Mouse (Mus musculus) kidney, embryonic 15.5 days (tissue): ENCODE measurements at regions not wholly inside any gene's neighbourhood (a gene's known extent, or its start where the extent isn't known, plus 50 kb on each side); places are given as distances from the start of the nearest gene placed in this dataset.

ENCODE experiments used
- ATAC-seq: fragments of 200-750 bp; cut with Nextera tagmentation; replicated peaks from 2 replicates; pipeline ENCODE4 v1.8.0; 2017; ENCODE audit warnings: moderate TSS enrichment; ENCODE audit not compliant: low FRiP score
- H3K27ac ChIP-seq: fragments of 300-500 bp; sonication (generic); 2 replicates; pipeline ENCODE4 v1.5.1; 2015; ENCODE audit warnings: mild to moderate bottlenecking, inconsistent platforms
- H3K27me3 ChIP-seq: fragments of 300-500 bp; sonication (generic); 2 replicates; pipeline ENCODE4 v1.6.1; 2015; ENCODE audit warnings: inconsistent platforms
- H3K36me3 ChIP-seq: fragments of 300-500 bp; sonication (generic); 2 replicates; pipeline ENCODE4 v1.6.1; 2015; ENCODE audit warnings: inconsistent platforms
- H3K4me1 ChIP-seq: fragments of 300-500 bp; sonication (generic); 2 replicates; pipeline ENCODE4 v1.6.1; 2015; ENCODE audit warnings: inconsistent platforms
- H3K4me2 ChIP-seq: fragments of 300-500 bp; sonication (generic); 2 replicates; pipeline ENCODE4 v1.6.1; 2015; ENCODE audit warnings: moderate library complexity, mild to moderate bottlenecking, inconsistent platforms
- H3K4me3 ChIP-seq: fragments of 300-500 bp; sonication (generic); replicated peaks from 2 replicates; pipeline ENCODE4 v1.5.1; 2015; ENCODE audit warnings: mild to moderate bottlenecking, inconsistent platforms
- H3K9ac ChIP-seq: fragments of 300-500 bp; sonication (generic); 2 replicates; pipeline ENCODE4 v1.6.1; 2015; ENCODE audit warnings: mild to moderate bottlenecking, inconsistent platforms
- H3K9me3 ChIP-seq: fragments of 300-500 bp; sonication (generic); replicated peaks from 2 replicates; pipeline ENCODE4 v1.6.1; 2016; ENCODE audit warnings: inconsistent platforms
- WGBS: fragments of 180-500 bp; shearing (Covaris S2); methylation state at CpG from one replicate; pipeline ENCODE4 v1.1.7; 2015; ENCODE audit warnings: mixed read lengths; 5-methylcytosine and 5-hydroxymethylcytosine counted together

GRCm38 (mm10) chr15:6014982-6015381, 284.6 kb upstream of the Dab2 start:
- Histone ChIP-seq H3K4me2 (no peak overlapping the region), H3K4me3 (no peak overlapping the region), H3K36me3 (no peaks in the 10 kb centered on the region), H3K9me3 (no peaks in the 10 kb centered on the region), H3K4me1 (no peaks in the 10 kb centered on the region), H3K27me3 (no peaks in the 10 kb centered on the region), H3K27ac (no peak overlapping the region), H3K9ac (no peak overlapping the region)
- 61% methylated on average over 1 of the region's 1 CpGs for WGBS
- ATAC-seq = no peak

GRCm38 (mm10) chr15:6016637-6017049, 282.9 kb upstream of the Dab2 start:
- no peaks in the 10 kb centered on the region for H3K36me3 ChIP-seq
- H3K9me3 ChIP-seq = no peaks in the 10 kb centered on the region
- H3K27ac ChIP-seq = no peak overlapping the region
- no peak overlapping the region for H3K9ac ChIP-seq
- no peak overlapping the region for H3K4me3 ChIP-seq
- H3K4me1 ChIP-seq = no peaks in the 10 kb centered on the region
- WGBS = 63% methylated on average over 5 of the region's 5 CpGs
- no peak for ATAC-seq
- no peaks in the 10 kb centered on the region for H3K27me3 ChIP-seq
- no peak overlapping the region for H3K4me2 ChIP-seq

GRCm38 (mm10) chr15:6025543-6025942, 274.0 kb upstream of the Dab2 start:
- H3K36me3 ChIP-seq = no peaks in the 10 kb centered on the region
- H3K4me3 ChIP-seq = no peak overlapping the region
- H3K4me1 ChIP-seq = no peaks in the 10 kb centered on the region
- H3K27me3 ChIP-seq = no peaks in the 10 kb centered on the region
- H3K9me3 ChIP-seq = no peaks in the 10 kb centered on the region
- H3K9ac ChIP-seq = no peak overlapping the region
- H3K4me2 ChIP-seq = no peak overlapping the region
- whole genome bisulfite sequencing = 24% methylated on average over 4 of the region's 4 CpGs
- H3K27ac ChIP-seq = no peak overlapping the region
- no peak for ATAC-seq

GRCm38 (mm10) chr15:6029214-6029613, 270.4 kb upstream of the Dab2 start:
- H3K9ac ChIP-seq = no peak overlapping the region
- H3K4me3 ChIP-seq = no peak overlapping the region
- H3K36me3 ChIP-seq = no peaks in the 10 kb centered on the region
- H3K27ac ChIP-seq = no peak overlapping the region
- 95% methylated on average over 1 of the region's 1 CpGs for WGBS
- no peaks in the 10 kb centered on the region for H3K4me1 ChIP-seq
- H3K27me3 ChIP-seq = no peaks in the 10 kb centered on the region
- no peak for ATAC-seq
- H3K9me3 ChIP-seq = no peaks in the 10 kb centered on the region
- no peak overlapping the region for H3K4me2 ChIP-seq

GRCm38 (mm10) chr15:6030396-6030795, 269.2 kb upstream of the Dab2 start:
- H3K36me3 ChIP-seq = no peaks in the 10 kb centered on the region
- H3K4me2 ChIP-seq = no peak overlapping the region
- ATAC-seq = no peak
- H3K9ac ChIP-seq = no peak overlapping the region
- no peaks in the 10 kb centered on the region for H3K27me3 ChIP-seq
- no peaks in the 10 kb centered on the region for H3K9me3 ChIP-seq
- H3K4me1 ChIP-seq = no peaks in the 10 kb centered on the region
- WGBS = 78% methylated on average over 5 of the region's 5 CpGs
- no peak overlapping the region for H3K4me3 ChIP-seq
- H3K27ac ChIP-seq = no peak overlapping the region

- WGBS = 88% methylated on average over 4 of the region's 4 CpGs
- H3K4me3 ChIP-seq = no peak overlapping the region
Measured at GRCm38 (mm10) chr15:6034156-6034555, 265.4 kb upstream of the Dab2 start.

GRCm38 (mm10) chr15:6044511-6045256, 254.9 kb upstream of the Dab2 start:
- H3K27me3 ChIP-seq = no peaks in the 10 kb centered on the region

More at GRCm38 (mm10) chr15:6034156-6034555, 265.4 kb upstream of the Dab2 start:
- no peak overlapping the region for H3K27ac ChIP-seq
- no peak overlapping the region for H3K4me2 ChIP-seq
- H3K4me1 ChIP-seq = no peaks in the 10 kb centered on the region
- no peaks in the 10 kb centered on the region for H3K9me3 ChIP-seq
- H3K27me3 ChIP-seq = no peaks in the 10 kb centered on the region
- H3K36me3 ChIP-seq = no peaks in the 10 kb centered on the region
- no peak for ATAC-seq
- no peak overlapping the region for H3K9ac ChIP-seq

GRCm38 (mm10) chr15:6055703-6056102, 243.9 kb upstream of the Dab2 start:
- 89% methylated on average over 3 of the region's 3 CpGs for WGBS

More at GRCm38 (mm10) chr15:6044511-6045256, 254.9 kb upstream of the Dab2 start:
- Histone ChIP-seq H3K9ac (no peak overlapping the region), H3K4me2 (peak overlapping the region; percentile 23; the same call in 1 of the 2 replicates), H3K9me3 (no peaks in the 10 kb centered on the region), H3K4me1 (no peaks in the 10 kb centered on the region), H3K27ac (peak overlapping the region; percentile 54; the same call in 1 of the 2 replicates), H3K36me3 (no peaks in the 10 kb centered on the region), H3K4me3 (no peak overlapping the region)
- ATAC-seq = peak; percentile 66; the same call in 1 of the 2 replicates
- WGBS = 41% methylated on average over 10 of the region's 10 CpGs

GRCm38 (mm10) chr15:6056887-6057626, 242.5 kb upstream of the Dab2 start:
- Histone ChIP-seq H3K4me1 (0 out of 2 replicates have a peak, but pooled peaks cover 5% of the 10 kb centered on the region), H3K9me3 (no peaks in the 10 kb centered on the region), H3K27me3 (no peaks in the 10 kb centered on the region), H3K27ac (no peak overlapping the region), H3K4me3 (no peak overlapping the region), H3K9ac (no peak overlapping the region), H3K36me3 (no peaks in the 10 kb centered on the region), H3K4me2 (peak overlapping the region; percentile 23; the same call in 1 of the 2 replicates)
- ATAC-seq = no peak
- 47% methylated on average over 11 of the region's 11 CpGs for WGBS

More at GRCm38 (mm10) chr15:6055703-6056102, 243.9 kb upstream of the Dab2 start:
- H3K4me2 ChIP-seq = no peak overlapping the region
- ATAC-seq = no peak
- no peaks in the 10 kb centered on the region for H3K36me3 ChIP-seq
- no peak overlapping the region for H3K9ac ChIP-seq
- no peaks in the 10 kb centered on the region for H3K27me3 ChIP-seq
- no peak overlapping the region for H3K4me3 ChIP-seq
- H3K9me3 ChIP-seq = no peaks in the 10 kb centered on the region
- 0 out of 2 replicates have a peak, but pooled peaks cover 5% of the 10 kb centered on the region for H3K4me1 ChIP-seq
- H3K27ac ChIP-seq = no peak overlapping the region

GRCm38 (mm10) chr15:6059361-6059760, 240.2 kb upstream of the Dab2 start:
- H3K9me3 ChIP-seq = no peaks in the 10 kb centered on the region
- WGBS = 70% methylated on average over 2 of the region's 2 CpGs
- no peak overlapping the region for H3K4me2 ChIP-seq
- no peak overlapping the region for H3K4me3 ChIP-seq
- 0 out of 2 replicates have a peak, but pooled peaks cover 5% of the 10 kb centered on the region for H3K4me1 ChIP-seq
- ATAC-seq = no peak
- H3K27ac ChIP-seq = no peak overlapping the region
- no peaks in the 10 kb centered on the region for H3K27me3 ChIP-seq
- no peaks in the 10 kb centered on the region for H3K36me3 ChIP-seq
- no peak overlapping the region for H3K9ac ChIP-seq

- H3K4me1 ChIP-seq = 0 out of 2 replicates have a peak, but pooled peaks cover 5% of the 10 kb centered on the region
- 77% methylated on average over 5 of the region's 5 CpGs for WGBS
- H3K27me3 ChIP-seq = no peaks in the 10 kb centered on the region
- H3K36me3 ChIP-seq = no peaks in the 10 kb centered on the region
- H3K4me3 ChIP-seq = no peak overlapping the region
- H3K9me3 ChIP-seq = no peaks in the 10 kb centered on the region
- no peak overlapping the region for H3K27ac ChIP-seq
- H3K4me2 ChIP-seq = no peak overlapping the region
- no peak for ATAC-seq
- H3K9ac ChIP-seq = no peak overlapping the region
Measured at GRCm38 (mm10) chr15:6059790-6060189, 239.8 kb upstream of the Dab2 start.

- Histone ChIP-seq H3K27ac (no peak overlapping the region), H3K36me3 (no peaks in the 10 kb centered on the region), H3K9me3 (no peaks in the 10 kb centered on the region), H3K4me1 (0 out of 2 replicates have a peak, but pooled peaks cover 5% of the 10 kb centered on the region), H3K9ac (no peak overlapping the region), H3K4me2 (no peak overlapping the region), H3K4me3 (no peak overlapping the region), H3K27me3 (no peaks in the 10 kb centered on the region)
- no peak for ATAC-seq
- WGBS = 92% methylated on average over 1 of the region's 1 CpGs
Measured at GRCm38 (mm10) chr15:6060649-6061048, 238.9 kb upstream of the Dab2 start.
